Mouse (Mus musculus) c-Kit-positive CD71-positive TER-119-positive erythroid progenitor cells, embryonic 14.5 days (primary cell): ENCODE data around the gene Adam11.

Experiments
- DNase-seq: peaks from one replicate; pipeline ENCODE4 v3.0.0-alpha.2; 2013; ENCODE audit warnings: low spot score

Adam11 gene

DNA sequence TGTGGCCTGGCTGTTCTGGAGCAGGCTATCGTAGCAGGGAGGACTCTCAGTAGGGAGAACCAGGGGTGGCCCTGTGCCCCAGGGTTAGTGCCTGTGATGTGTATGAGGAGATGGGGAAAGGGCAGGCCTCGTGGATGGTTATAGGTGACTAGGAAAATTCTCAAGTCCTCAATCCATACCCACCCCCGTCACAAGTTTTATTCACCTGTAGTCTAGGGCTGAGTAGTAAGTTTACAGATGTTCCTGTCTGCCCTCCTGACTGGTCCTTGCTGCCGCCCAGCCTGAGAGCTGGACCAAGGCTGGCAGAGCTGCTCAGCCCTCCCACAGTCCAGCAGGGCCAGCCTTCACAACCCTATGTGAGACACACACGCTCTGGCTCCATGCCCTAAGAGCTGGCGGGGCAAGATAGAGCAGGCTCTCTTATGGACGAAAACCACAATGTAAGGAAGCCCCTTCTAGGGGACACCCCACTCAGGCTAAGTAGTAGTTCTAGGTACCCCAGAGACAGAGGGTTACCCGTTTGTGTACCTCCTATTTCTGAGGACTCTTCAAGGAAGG is 17.9 kb downstream of the Adam11 start:
- DNase-seq, result no peak

DNA sequence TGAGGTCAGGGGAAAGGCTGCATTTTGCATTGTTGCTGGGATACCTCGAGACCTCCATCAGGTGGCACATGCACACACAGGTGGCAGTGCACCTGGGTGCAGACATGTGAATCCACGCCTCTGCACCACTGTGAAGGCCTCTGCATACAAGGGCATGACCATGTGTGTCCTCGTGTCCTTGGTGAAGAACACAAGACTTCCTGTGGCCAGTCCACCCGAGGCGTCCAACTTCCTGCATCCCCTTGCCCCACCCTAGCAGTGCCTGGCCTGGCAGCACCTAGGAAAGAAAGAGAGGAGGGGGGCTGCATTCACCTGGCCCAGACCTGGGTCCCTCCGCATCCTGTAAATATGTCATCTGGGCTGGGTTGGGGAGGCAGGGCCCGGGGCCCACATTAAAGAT is 18.6 kb downstream of the Adam11 start:
- no peak for DNase-seq

DNA sequence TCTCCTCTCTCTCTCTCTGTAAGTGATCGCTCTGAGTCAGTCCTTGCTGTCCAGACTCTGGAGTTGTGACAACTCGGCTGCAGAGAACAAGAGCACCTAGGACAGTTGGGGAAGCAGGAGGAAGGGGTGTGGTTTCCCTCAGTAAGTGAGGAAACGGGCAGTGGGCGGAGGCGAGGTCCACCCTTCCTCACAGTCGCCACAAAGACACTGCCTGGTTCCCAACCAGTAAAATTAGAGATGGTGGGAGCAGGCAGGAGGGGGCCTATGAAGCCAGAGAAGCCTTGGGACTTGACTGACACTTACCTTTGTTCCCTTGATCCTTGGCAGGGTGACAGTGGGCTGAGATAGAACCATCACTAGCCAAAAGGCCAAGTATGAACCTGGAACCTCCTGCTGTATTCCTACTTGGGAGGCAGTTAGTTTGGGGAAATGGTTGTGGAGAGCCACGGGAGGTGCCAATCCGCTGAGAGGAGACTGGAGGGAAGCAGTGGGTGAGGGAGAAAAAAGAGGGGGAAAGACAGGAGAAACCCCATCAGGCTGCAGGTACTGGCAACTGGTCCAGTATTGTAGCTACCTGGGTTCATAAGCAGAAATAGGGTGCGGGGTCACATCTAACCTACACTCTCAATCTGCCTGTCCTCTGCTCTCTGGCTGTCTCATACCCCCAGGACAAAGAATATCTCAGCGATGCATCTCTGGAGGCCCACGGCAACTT is 19.2 kb downstream of the Adam11 start:
- DNase-seq, result no peak

DNA sequence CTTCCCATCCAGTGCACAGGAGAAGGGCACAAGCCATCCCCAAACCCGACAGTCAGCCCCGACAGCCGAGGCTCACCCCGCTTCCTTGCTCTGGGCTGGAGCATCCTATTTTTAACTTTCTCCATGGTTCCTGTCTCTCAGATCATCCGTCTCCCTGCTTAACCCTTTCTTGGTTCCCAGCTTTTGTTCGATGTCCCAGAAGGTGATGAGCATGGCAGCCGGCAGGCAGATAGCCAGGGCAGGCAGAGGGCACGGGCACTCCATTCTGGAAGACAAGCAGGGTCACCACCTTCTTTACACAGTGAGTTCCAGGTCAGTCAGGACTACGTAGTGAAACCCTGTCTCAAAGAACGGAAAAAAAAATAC is 19.7 kb downstream of the Adam11 start:
- no peak for DNase-seq

DNA sequence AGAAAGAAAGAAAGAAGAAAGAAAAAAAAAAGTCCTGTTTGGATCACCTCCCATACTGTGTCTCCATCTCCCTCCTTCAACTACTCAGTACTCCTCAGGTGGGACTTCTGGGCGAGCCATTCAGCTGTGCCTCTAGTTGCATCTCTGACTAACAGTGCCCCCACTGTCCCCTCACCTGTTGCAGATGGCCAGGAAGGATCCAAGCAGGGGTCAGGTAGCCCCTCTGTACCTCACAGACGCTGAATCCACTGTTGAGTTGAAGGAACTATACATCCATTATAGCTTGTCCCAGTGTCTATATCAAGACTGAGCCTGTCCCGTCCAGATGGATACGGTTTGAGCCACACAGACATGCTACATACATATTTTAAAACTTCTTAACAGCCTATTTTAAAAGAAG is 20.3 kb downstream of the Adam11 start:
- no peak for DNase-seq

DNA sequence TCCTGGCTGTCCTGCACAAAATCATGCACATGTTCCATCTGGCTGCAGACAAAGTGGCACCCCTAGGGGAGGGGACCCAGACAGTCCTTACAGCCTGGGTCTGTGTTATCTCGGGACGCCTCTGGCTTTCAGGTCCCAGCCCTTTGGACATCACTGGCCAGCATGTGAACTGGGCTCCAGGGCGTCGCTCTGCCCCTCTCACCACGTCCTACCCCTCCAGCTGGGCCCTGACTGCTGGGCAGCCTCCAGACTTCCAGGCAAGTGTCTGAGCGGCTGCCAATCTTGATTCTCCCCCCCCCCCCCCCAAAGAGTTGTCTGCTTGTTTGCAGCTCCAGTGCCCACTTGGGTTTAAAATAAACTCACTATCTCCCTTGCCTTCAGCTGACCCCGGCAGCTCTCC is 22.2 kb downstream of the Adam11 start:
- no peak for DNase-seq

DNA sequence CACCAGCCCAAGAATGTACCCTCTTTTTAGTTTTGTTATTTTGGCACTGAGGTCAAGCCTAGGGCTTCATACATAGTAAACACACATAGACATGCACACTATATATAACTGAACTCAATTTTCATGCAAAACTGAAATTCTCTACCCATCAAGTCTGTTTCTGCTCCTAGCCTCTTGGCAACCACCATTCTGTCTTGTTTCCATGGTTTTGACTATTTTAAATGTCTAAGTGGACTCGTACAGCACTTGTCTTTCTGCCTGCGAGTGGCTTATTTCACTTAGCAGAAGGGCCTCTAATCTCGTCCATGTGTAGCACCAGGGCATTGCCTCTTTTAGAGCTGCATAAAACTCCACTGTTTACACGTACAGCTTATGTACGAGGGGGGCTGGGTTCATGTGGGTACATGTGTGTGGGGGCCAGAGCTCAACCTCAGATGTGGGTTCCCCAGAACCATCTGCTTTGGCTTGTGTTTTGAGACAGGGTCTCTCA is 26.5 kb downstream of the Adam11 start:
- DNase-seq, result no peak

DNA sequence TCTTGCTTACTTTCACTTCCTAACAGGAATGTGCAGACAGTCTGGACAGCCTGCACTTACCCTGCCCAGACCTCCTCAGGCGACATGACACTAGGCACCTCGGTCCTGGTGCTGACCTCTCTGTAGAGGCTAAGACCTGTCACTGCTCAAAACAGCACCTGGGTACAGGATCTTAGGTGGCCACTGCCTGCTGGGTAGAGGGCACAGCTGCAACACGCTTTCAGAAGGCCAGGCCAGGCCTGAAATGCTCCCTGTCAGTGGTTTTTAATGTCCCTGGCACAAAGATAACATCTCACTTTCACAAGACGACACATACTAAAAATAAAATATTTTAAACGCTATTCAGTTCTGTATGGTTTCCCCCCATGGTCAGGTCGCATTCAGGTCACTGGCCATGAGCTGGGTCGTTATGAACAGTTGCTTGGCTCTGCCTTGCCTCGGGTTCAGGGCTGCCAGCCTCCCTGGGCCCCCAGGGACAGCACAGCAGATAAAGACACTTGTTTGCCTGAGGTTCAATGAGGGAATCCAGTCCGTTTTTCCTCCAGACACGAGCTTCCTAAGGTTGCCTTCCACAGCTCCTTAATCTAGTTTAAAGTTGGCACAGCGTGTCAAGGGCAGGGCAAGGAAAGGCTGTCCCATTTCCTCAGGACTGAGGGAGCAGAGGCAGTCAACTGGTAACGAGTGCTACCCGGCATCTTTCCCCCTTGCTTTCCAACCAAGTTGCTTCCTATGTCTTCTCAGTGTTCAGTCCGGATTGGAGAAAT is 30.6 kb downstream of the Adam11 start:
- no peak for DNase-seq

DNA sequence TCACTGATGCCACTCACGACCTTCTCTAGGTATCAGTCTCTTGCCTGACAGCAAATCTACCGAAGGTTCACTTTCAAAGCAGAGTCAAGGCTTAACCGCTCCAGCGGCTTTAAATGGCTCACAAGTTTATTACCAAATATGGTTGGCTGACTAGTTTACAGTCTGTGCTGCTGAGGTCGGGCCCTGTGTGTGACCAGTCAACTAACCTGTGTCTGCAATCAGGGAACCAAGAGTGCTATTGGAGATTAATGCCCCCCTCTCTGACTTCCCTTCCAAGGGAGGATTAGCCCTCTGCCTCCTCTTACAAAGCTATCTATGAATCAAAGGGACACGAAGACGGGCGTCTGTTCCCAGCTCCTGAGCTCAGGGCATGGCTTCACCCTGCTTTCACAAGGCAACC is 32.9 kb downstream of the Adam11 start:
- no peak for DNase-seq

DNA sequence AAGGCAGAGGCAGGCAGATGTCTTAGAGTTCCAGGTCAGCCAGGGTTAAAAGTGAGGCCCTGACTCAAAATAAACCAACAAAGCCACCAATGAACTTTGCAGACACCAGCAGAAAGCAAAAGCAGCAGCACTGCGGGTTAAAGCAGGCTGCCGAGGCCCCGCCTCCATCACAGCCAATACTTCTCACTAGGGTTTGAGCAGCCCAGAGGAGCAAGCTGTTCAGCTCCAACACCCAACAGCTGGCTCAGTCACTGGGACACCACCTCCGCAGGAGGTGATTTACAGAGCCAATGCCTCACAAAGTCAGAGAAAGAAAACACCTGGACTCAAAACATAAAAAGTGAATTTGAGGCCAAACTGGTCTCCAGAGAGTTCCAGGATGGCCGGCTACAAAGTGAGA is 42.2 kb downstream of the Adam11 start:
- no peak for DNase-seq

DNA sequence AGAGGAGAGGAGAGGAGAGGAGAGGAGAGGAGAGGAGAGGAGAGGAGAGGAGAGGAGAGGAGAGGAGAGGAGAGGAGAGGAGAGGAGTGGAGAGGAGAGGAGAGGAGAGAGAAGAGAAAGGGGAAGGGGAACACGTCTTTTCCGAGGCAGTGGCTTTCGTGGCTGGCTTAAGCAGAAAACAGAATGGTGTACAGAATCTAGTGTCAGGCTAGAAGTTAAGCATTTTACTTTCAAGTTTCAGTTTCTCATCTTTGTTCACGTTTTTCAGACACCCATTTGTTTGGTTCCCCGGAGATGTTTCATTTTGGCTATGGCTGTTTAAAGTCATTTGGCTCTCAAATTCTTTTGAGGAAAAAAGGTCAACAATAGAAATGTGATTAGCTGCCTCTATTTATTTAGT is 47.0 kb downstream of the Adam11 start:
- no peak for DNase-seq

DNA sequence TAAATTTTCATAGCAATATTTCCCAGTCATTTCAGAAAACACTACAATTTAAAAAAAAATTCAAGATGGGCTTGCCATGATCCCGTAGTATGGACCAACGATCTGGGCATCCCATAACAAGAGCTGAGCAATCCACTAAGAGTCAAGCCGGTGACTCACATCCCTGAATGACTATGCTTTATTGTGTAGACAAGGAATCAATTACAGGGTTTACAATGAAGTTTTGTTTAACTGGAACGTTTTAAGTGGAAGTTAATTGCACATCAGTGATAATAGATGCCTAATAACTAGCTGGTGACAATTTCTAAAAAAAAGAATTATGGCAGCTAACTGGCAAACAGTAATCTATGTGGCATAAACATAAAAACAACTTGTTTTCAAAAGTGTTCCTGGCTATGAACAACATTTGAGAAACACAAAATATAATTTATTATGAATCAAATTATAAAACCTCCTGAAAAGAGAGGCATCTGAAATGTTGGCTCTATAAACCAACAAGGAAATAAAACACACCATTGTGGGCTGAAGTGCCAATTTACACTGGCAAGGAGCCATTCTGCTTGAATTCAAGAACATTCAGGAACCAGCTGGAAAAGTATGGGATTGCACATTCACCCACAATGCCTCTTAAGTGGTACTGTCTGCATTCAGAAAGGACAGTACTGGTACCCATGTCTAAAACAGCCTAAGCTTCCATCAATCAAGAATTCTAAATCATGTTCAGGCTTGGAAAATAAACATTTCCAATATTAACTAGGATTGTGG is 49.7 kb downstream of the Adam11 start:
- DNase-seq, result no peak

DNA sequence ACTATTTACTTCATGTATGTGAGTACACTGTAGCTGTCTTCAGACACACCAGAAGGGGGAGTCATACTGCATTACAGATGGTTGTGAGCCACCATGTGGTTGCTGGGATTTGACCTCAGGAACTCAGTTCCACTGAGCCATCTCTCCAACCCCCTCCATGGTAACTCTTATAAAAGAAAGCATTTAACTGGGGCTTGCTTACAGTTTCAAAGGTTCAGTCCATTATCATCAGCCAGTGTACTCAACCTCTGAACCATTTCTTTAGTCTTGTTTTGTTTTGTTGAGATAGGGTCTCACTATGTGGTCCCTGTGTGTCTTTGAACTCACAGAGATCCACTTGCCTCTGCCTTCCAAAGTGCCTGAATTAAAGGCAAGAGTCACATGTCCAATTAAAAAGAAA is 53.6 kb downstream of the Adam11 start:
- no peak for DNase-seq

DNA sequence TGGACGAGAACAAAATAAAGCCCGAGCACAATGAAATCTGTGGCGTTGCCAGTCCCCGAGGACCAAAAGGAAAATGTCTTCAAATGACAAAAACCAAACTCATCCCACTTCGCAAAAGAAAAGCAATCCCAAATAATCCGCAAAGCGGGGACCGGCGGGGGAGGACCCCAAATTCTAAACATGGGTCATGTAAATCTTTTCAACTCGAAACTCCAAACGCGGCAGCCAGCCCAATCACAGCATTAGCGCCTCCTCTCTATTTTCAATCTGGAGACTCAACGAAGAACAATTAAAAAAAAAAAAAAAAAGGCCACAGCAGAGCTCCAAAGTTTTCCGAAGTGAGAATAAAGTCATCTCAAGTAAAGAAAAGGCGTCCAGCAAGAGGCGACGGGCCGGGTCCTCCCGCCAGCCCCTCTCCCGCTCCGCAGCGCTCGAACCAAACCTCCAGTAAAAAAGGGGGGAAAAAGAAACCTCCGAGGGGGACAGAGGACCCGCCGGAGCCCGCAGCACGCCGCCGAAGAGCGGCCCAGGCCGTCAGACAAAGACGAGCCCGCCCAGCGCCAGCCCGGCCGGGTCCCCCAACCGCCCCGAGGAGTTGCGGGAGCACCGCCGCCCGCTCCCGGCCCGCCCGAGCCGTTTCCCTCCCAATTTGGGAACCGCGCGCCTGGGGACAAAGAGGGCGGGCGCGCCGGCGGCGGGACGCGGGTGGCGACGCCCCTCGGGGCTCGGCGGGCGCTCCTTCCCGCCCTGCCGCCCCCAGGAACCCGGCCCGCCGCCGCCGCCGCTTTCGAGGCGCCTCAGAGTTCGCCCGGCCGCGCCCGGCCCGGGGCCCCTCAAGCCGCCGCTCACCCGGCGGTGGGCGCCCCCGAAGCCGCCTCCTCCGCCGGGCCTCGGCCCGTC is 57.1 kb downstream of the Adam11 start:
- DNase-seq, result no peak

DNA sequence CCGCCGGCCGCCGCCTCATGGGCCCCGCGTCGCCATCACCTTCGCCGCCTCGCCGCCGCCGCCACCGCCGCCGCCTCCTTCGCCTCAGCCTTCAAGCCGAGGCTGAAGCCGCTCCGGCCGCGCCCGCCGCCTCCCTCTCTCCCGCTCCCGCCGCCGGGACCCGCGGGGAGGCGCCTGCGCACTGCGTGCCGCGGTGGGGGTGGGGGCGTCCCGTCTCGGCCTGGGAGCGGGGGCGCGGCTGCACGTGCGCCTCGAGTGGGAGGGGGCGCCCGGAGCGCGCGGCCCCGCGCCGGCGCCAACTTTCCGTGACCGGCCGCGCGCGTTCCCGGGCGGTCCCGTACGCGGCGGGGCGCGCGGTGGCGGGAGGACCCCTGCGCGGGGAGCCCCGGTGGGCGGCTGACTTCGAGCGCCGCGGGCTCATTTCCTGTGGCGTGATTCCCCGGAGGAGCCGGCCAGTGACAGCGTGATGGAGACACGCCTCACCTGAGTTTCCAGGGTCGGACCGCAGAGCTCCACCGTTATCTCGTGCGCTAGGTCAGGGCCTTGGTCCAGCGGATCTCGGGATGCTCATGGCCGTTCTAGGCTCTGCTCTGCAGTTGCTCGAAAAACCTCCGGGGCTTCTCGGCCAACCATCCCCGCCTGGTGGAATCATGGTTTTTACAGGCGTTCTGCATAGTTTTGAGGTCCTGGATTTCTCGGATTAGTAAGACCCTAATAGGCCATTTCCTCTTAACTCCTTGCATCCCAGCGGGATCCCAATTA is 58.0 kb downstream of the Adam11 start, which contains the start of gene Gjc1:
Gene Gjc1 (minus strand): TSS at position 680 of the 762 bp plus-strand sequence.
- no peak for DNase-seq

DNA sequence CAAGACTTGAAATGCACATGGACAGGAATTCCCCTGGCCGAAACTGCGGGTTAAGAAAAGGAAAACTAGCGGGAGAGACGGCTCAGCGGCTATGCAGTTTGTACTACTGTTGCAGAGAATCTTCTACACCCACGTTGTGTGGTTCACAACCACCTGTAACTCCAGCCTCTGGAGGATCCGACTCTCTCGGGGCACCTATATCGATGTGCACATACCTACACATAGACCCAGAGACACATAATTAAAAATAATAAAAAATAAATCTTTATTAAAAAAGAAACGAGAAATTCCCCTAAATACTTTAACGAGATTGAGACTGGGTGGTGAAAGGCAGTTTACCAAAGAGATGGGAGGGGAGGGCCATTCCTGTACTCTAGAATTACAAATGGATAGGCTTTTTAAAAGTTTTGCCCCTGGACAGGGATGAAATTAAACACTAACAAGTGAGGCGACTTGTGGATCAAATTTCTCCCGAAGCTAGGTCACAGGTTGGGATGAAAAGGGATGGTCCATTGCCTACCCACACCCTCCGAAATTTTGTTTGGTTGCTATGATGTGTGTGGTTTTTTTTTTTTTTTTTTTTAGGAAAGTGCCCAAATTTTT is 58.6 kb downstream of the Adam11 start:
- no peak for DNase-seq

DNA sequence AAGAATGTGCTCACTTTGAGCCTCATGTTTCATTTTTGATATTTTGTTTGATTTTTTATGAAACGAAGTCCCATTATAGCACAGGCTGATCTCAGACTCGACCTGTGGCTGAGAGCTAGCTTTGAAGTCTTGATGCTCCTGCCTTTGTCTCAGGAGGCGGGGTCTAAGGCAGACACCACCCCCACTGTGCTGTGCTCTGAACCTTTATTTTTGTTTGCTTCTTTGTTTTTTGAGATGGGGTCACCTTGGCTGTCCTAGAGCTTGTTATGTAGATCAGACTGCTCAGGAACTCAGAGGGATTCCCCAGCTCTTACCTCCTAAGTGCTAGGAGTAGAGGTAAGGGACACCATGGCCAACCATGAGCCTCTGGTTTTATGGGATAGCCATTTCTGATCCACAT is 59.2 kb downstream of the Adam11 start:
- DNase-seq, result no peak

DNA sequence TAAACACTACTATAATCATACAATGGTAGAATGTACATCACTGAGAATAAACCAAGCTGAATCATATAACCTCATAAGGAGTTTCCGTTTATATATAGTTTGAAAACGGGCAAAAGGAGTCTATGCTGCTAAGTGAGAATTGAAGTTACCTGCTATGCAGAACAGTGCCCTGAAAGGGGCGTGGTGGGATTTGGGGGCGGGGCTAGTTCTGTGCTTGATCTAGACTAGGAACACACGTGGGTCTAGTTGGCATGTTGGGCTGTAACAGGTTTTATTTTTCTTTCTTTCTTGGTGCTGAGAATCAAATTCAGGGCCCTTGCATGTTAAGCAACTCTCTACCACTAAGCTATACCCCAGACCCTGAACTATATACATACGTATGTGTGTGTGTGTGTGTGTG is 60.0 kb downstream of the Adam11 start:
- DNase-seq, result no peak

DNA sequence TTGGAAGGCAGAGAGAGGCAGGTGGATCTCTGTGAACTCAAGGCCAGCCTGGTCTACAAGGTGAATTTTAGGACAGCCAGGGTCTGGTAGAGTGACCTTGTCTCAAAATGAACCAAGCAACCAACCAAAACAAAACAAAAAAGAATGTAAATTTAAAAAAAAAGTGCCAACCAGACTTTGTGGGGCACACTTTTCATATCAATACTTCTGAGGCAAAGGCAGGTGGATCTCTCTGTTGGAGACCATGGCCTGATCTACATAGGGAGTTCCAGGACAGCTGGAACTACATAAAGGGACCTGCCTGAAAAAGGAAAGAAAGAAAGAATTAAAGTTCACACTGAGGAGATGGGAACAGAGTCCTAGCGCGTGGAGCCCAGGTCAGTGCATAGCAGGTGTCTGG is 65.2 kb downstream of the Adam11 start:
- no peak for DNase-seq

DNA sequence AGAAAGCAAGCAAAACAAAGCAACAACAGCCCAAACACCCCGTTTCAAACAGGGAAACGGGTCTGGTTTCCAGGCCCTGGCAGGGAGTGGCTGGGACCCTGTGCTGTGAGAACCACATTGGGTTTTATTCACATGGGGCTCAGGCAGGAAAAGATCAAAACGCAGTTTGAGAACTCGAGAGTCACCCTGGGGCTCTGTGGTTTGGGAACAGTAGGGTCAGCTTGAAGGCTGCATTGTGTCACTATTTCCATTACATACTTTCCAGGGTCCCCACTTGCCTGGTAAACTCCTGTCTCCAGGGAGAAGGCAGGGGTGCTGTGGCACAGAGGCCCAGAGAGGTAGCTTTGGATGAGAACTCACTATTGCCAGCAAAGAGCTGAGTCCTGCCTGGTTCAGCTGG is 65.9 kb downstream of the Adam11 start:
- DNase-seq, result no peak
